Mouse (Mus musculus): ENCODE measurements around the gene Trim13.

The Trim13 gene

DNA sequence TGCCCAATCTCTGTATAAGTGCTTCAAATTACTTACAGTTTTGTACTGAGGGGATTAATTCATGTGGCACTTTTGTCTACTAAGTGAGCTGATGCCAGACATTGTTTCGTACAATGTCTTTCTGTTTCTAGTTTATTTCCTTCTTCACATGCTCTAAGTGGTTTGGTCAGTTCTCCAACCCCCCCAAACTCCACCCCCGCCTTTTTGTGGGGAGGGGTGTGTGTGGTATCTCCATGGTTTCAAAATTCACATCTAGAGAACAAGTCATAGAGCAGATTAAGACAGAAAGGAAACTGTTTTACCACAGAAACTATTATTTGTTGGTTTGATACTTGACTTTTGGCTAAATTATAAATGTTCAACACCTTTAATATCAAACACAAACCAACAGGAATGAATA lies 22.3 kb downstream of the Trim13 start:
- DNase-seq = no peak

DNA sequence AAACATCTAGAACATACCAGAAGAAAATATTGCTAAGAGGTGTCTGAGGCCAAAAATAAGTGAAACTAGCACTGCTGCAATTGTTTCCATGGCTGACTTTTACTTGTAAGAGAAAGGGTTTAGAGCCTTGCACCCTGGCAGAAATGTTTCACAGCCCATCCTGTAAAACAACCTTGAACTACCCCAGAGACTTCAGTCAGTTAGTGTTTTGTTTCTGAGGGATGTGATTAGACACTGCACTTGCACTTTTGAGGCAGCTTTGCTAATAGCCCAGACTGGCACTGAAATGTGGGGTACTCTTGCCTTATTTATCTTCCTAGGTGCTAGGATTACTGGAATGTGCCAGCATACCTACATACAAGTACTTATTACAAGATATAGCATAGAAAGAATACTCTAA lies 37.9 kb downstream of the Trim13 start:
- DNase-seq = no peak

DNA sequence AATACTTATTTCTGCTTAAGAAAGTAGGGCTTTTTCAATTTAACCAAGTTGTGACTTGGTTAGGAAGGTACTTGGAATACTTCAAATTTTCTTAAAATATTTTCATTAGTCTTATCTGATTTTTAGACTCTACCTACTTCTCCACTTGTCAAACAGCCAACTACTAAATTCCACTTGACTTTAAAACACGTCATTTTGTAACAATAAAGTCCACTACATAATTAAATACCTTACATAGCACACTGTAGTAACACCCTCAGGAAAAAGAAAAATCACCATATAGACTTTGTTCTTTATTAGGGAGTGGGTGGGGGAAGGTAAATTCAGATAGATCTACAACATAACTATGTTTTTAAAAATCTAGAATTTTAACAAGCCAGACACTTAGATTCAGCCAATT lies 44.6 kb downstream of the Trim13 start:
- DNase-seq = no peak

DNA sequence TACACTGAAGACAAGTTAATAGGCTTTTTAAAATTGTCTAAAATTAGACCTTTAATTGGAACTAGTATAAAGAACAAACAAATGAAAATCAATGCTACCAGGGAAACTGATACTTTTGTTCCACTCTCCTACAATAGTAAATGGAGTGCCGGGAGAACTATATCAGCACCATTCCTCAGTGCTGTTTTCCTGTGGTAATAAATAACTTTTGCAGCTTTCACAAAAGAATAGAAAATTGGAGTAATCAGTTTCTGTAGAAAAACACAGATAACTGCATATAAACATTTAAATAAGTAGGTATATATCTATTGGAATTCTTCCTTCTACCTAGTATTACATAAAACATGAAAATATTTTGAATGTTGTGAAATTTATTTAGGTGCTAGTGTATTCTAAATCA lies 47.5 kb downstream of the Trim13 start:
- DNase-seq = no peak

DNA sequence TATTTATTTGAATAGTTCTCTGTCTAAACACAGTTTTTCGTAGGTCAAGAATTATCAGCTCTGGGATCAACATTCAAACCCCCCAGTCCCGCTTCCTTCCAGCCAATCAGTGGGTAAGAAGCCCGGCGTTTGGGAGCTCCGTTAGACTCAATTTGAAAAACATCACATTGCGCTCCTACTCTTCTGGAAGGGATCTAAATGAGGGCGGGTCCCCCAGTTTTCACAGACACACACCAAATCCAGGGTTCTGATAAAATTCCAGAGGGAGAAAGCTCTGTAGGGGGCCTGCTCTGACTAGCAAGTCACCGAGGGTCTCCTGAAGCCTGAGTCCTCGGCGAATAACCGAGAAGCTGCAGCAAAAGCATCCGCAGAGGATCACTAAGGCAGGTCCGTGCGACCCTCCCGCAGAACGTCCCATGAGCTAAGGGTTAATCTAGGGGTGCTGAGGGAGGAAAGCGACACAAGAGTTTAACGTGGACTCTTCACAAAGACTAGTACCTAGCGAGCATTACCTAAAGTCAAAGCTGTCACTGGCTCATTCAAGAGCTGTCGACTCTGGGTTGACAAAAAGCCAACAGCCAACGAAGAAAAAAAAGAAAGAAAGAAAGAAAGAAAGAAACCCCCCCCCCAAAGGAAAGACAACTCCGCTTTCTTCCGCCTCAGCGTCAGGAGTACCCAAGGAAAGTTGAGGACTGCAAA lies 49.3 kb downstream of the Trim13 start:
- DNase-seq = peak; percentile 55

DNA sequence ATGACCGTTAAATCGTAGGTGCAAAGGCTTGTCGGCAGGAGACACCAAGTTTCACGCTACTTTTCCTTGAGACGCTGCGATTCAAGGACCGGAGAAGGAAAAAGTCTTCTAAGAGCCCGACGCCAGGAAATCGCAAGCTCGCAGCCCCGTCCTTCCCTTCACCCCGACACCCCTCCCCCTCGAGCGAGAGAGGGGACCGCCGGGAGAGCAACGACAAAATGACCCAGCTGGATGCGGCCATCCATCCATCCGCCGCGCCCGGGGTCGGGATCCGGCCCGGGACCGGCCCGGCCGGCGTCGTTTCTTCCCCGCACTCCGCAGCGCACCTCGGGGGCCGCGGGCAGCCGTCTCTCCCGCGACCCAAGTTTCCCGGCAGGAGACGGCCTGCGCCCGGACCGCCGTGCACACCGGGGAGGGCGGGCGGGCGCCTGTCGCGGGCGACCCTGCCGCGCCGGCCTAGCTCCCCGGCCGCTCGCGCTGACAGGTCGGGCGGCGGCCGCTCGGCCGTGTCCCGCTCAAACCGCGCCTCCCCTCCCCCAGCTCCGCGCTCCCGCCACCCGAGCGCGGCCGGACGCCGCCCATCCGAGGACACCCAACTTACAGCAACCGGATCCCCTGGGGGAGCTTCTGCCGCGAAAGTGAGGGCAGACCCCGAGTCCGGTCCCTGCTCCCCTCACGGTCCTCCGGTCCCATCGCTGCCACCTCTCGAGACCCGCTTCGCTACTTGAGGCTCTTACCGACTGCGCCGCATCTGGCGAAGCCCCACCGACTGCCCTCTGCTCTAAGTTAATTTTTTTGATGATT lies 50.0 kb downstream of the Trim13 start:
- DNase-seq = peak; percentile 61

DNA sequence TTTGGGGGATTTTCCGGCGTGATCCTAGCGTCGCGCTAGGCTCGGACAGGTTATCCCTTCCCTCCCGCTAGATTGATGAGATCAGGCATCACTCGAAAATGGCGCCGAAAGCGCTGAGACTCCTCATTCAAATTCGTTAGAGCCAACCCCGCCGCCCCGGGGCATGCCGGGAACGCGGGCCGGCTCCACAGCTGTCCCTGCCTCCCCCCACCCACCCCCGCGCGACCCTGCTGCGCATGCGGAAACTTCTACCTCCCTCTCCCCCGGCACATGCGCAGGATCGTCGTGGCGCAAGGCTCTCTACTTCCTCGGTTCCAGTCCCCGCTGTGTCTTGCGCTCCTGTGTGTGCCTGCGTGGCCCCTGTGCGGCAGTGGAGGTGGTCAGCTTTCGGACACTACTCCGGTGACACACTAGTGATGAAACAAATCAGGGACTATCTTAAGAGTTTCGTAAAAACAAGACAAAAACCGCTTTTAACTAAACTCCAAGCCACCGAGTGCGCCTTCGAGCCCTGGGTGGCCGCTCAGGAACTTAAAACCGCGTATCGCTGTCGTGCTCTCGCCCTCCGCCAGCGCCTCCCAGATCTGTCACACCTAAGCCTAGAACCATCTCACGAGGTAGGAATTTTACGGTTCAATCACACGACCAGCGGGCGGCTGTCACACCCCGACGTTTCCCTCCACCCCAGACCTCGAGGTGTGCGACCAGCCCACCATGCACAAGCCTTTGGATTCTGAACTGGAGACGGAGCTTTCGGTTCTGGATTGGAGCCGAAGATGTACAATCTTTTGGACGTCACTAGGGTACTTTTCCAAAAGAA lies 50.8 kb downstream of the Trim13 start:
- peak; percentile 96 for DNase-seq

DNA sequence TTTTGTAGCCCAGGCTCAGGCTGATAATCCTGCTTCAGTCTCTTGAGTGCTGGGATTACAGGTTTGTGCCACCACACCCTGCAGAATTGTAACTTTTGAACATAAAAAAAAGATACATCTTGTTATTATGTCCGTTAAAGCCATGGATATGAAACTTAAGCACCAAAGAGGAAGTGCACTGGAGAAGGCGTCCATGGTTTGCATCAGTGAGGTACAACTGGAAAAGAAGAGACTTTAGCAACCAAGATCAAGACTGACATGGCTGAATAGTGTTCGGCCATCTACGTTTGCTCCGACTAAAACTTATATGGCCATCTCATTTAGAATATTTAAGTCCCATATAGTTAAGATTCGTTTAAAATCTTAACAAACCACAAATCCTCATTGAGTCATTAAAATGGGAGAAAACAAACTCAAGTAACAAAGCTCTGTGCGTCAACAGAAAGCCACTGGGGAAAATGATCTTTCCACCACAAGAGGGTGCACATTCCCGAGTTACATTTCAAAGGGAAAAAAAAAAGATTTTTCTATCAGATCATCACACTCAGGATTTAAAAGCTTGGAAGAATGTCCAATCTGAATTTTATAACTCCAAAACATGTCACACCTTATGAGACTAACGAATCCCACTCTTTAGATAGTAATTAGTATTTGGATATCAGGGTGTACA lies 52.4 kb downstream of the Trim13 start:
- DNase-seq = peak; percentile 47

Measured in thymus, postnatal 25 days (tissue).